Mouse (Mus musculus) stomach, postnatal 0 days (tissue): ENCODE results near the gene Adh1. TPM values are rescaled to one million over a fixed set of nuclear protein-coding genes. Genes with fewer than 3 reads are reported as not detected.

Experiments used
- ATAC-seq: fragments of 200-750 bp; cut with Nextera tagmentation; 2 replicates; pipeline ENCODE4 v1.8.0; 2017; ENCODE audit not compliant: low FRiP score, low TSS enrichment
- DNase-seq: peaks from one replicate; pipeline ENCODE4 v3.0.0-alpha.2; 2016; ENCODE audit warnings: low spot score
- H3K27ac ChIP-seq: fragments of 300-500 bp; sonication (generic); replicated peaks from 2 replicates; pipeline ENCODE4 v1.5.1; 2014; ENCODE audit warnings: mild to moderate bottlenecking, control low read depth
- H3K27me3 ChIP-seq: fragments of 300-500 bp; sonication (generic); 2 replicates; pipeline ENCODE4 v1.6.1; 2014; ENCODE audit warnings: low read length; ENCODE audit not compliant: control insufficient read depth, insufficient read depth
- H3K36me3 ChIP-seq: fragments of 300-500 bp; sonication (generic); 2 replicates; pipeline ENCODE4 v1.6.1; 2014; ENCODE audit warnings: low read length, mixed read lengths; ENCODE audit not compliant: control insufficient read depth, insufficient read depth
- H3K4me1 ChIP-seq: fragments of 300-500 bp; sonication (generic); replicated peaks from 2 replicates; pipeline ENCODE4 v1.6.1; 2014; ENCODE audit warnings: antibody characterized with exemption; ENCODE audit not compliant: control insufficient read depth, insufficient read depth
- H3K4me2 ChIP-seq: fragments of 300-500 bp; sonication (generic); replicated peaks from 2 replicates; pipeline ENCODE4 v1.6.1; 2014; ENCODE audit warnings: low read depth, mild to moderate bottlenecking, control low read depth, moderate library complexity
- H3K4me3 ChIP-seq: fragments of 300-500 bp; sonication (generic); 2 replicates; pipeline ENCODE4 v1.5.1; 2014; ENCODE audit warnings: low read depth, low read length, control low read depth
- H3K9ac ChIP-seq: fragments of 300-500 bp; sonication (generic); 2 replicates; pipeline ENCODE4 v1.6.1; 2014; ENCODE audit warnings: mild to moderate bottlenecking, low read length, control low read depth, mixed read lengths
- H3K9me3 ChIP-seq: fragments of 300-500 bp; sonication (generic); 2 replicates; pipeline ENCODE4 v1.6.1; 2016; ENCODE audit warnings: low read length; ENCODE audit not compliant: control insufficient read depth
- CTCF ChIP-seq: IDR thresholded peaks from 2 replicates; pipeline ENCODE4 v1.5.1; 2016; ENCODE audit warnings: antibody characterized with exemption, low read depth, mild to moderate bottlenecking, moderate library complexity
- EP300 ChIP-seq: optimal IDR thresholded peaks from 2 replicates; pipeline ENCODE3; 2016; ENCODE audit warnings: antibody characterized with exemption
- WGBS: fragments of 180-500 bp; shearing (Covaris S2); extraction: QIAGEN DNeasy Blood & Tissue Kit; methylation state at CpG from one replicate; pipeline ENCODE4 v1.1.7; 2014; 5-methylcytosine and 5-hydroxymethylcytosine counted together
- polyA plus RNA-seq: library from polyadenylated mRNA; unstranded; fragments of >200 nt; fragmentation: Nextera tagmentation; extraction: Ambion mirVana; gene quantifications from 2 replicates; pipeline ENCODE4 v1.2.1, GENCODE M21; 2015

Gene Adh1
- 134 and 155 TPM in 2 replicates for polyA plus RNA-seq

- Histone ChIP-seq H3K27me3 (no peaks in the 10 kb centered on the region), H3K9ac (no peak within 1 kb of the TSS), H3K4me2 (no peak within 1 kb of the TSS), H3K9me3 (no peaks in the 10 kb centered on the region), H3K4me1 (no peaks in the 10 kb centered on the region), H3K36me3 (no peaks in the 10 kb centered on the region), H3K27ac (no peak within 1 kb of the TSS), H3K4me3 (no peak within 1 kb of the TSS)
- ATAC-seq (no peak), DNase-seq (no peak)
- TF ChIP-seq EP300 (no peak), CTCF (no peak)
- WGBS: 82% methylated on average over 11 of the region's 11 CpGs
Measured at GRCm38 (mm10) chr3:138260721-138261669, at the start of gene Adh1. Adh1 (plus strand) TSS chr3:138260991.

GRCm38 (mm10) chr3:138212431-138212951 is 48.3 kb upstream of the Adh1 start:
- Histone ChIP-seq H3K36me3 (no peaks in the 10 kb centered on the region), H3K9ac (no peak overlapping the region), H3K4me1 (0 out of 2 replicates have a peak, but pooled peaks cover 3% of the 10 kb centered on the region), H3K4me3 (no peak overlapping the region), H3K9me3 (no peaks in the 10 kb centered on the region), H3K4me2 (no peak overlapping the region), H3K27me3 (no peaks in the 10 kb centered on the region), H3K27ac (no peak overlapping the region)
- no peak for DNase-seq
- TF ChIP-seq CTCF (no peak), EP300 (no peak)
- WGBS: 72% methylated on average over 4 of the region's 4 CpGs
- ATAC-seq: no peak

GRCm38 (mm10) chr3:138215395-138215989 is 45.3 kb upstream of the Adh1 start:
- Histone ChIP-seq H3K27me3 (no peaks in the 10 kb centered on the region), H3K4me1 (0 out of 2 replicates have a peak, but pooled peaks cover 3% of the 10 kb centered on the region), H3K4me3 (no peak overlapping the region), H3K9ac (no peak overlapping the region), H3K4me2 (no peak overlapping the region), H3K36me3 (no peaks in the 10 kb centered on the region), H3K9me3 (no peaks in the 10 kb centered on the region), H3K27ac (peak overlapping the region; percentile 30; the same call in 1 of the 2 replicates)
- WGBS: 30% methylated on average over 11 of the region's 11 CpGs
- ATAC-seq (peak; percentile 24; the same call in 1 of the 2 replicates), DNase-seq (no peak)
- no peak for TF ChIP-seq CTCF
- no peak for TF ChIP-seq EP300

- TF ChIP-seq EP300 (no peak), CTCF (no peak)
- Histone ChIP-seq H3K9ac (no peak overlapping the region), H3K4me1 (0 out of 2 replicates have a peak, but pooled peaks cover 3% of the 10 kb centered on the region), H3K9me3 (no peaks in the 10 kb centered on the region), H3K4me3 (no peak overlapping the region), H3K27ac (peak overlapping the region; percentile 61; the same call in 1 of the 2 replicates), H3K36me3 (no peaks in the 10 kb centered on the region), H3K27me3 (no peaks in the 10 kb centered on the region), H3K4me2 (no peak overlapping the region)
- 43% methylated on average over 8 of the region's 8 CpGs for WGBS
- DNase-seq (peak; percentile 62), ATAC-seq (peak; percentile 82)
Measured at GRCm38 (mm10) chr3:138216091-138216490, 44.7 kb upstream of the Adh1 start.

GRCm38 (mm10) chr3:138217631-138218264 is 43.0 kb upstream of the Adh1 start, which contains the start of gene Adh7:
Adh7 (plus strand) TSS chr3:138217760.
- H3K27ac ChIP-seq: peak within 1 kb of the TSS; percentile 61; the same call in 1 of the 2 replicates
- 0 out of 2 replicates have a peak, but pooled peaks cover 3% of the 10 kb centered on the region for H3K4me1 ChIP-seq
- 59% methylated on average over 10 of the region's 10 CpGs for WGBS
- DNase-seq (no peak), ATAC-seq (peak; percentile 62)
- no peaks in the 10 kb centered on the region for H3K27me3 ChIP-seq
- TF ChIP-seq CTCF: no peak
- no peak for TF ChIP-seq EP300
- no peak within 1 kb of the TSS for H3K4me3 ChIP-seq
- H3K4me2 ChIP-seq: no peak within 1 kb of the TSS; the same call in 1 of the 2 replicates
- H3K9ac ChIP-seq: no peak within 1 kb of the TSS
- H3K36me3 ChIP-seq: no peaks in the 10 kb centered on the region
- no peaks in the 10 kb centered on the region for H3K9me3 ChIP-seq
